Mouse (Mus musculus) myocyte (in vitro differentiated cells): ENCODE results near the gene Pet117. TPM values are rescaled to one million over a fixed set of nuclear protein-coding genes. Genes with fewer than 3 reads are reported as not detected.

ENCODE experiments used
- H3K27me3 ChIP-seq: one replicate; pipeline ENCODE4 v1.6.1; 2011; ENCODE audit not compliant: control insufficient read depth, insufficient read depth, insufficient read length
- H3K36me3 ChIP-seq: one replicate; pipeline ENCODE4 v1.6.1; 2011; ENCODE audit not compliant: control insufficient read depth, insufficient read depth
- H3K4me2 ChIP-seq: one replicate; pipeline ENCODE4 v1.6.1; 2011; ENCODE audit warnings: low read depth, control low read depth
- H3K4me3 ChIP-seq: one replicate; pipeline ENCODE4 v1.5.1; 2011; ENCODE audit warnings: mild to moderate bottlenecking, control low read depth, moderate library complexity
- H3K79me2 ChIP-seq: one replicate; pipeline ENCODE4 v1.6.1; 2011; ENCODE audit not compliant: control insufficient read depth, insufficient read depth
- H3ac ChIP-seq: one replicate; pipeline ENCODE4 v1.6.1; 2011; ENCODE audit not compliant: control insufficient read depth, insufficient read length
- CEBPB ChIP-seq: IDR thresholded peaks from 2 replicates; pipeline ENCODE4 v1.6.1; 2011; ENCODE audit warnings: mild to moderate bottlenecking, moderate library complexity; ENCODE audit not compliant: poor library complexity, insufficient read depth, severe bottlenecking
- E2F4 ChIP-seq: IDR thresholded peaks from one replicate; pipeline ENCODE4 v1.6.1; 2011; ENCODE audit warnings: mild to moderate bottlenecking, control low read depth, moderate library complexity; ENCODE audit not compliant: insufficient read depth
- MAX ChIP-seq: IDR thresholded peaks from one replicate; pipeline ENCODE4 v1.6.1; 2011; ENCODE audit warnings: low read depth, mild to moderate bottlenecking, control low read depth
- MYOD1 ChIP-seq, 3 experiments: IDR thresholded peaks; one replicate each; pipeline ENCODE4 v1.6.1; 2011; ENCODE audit warnings: control low read depth in 2 of 3, low read depth in 2 of 3, mild to moderate bottlenecking in 2 of 3, moderate library complexity in 1 of 3; ENCODE audit not compliant: insufficient read length in 2 of 3, control insufficient read depth in 1 of 3
- MYOG ChIP-seq, 3 experiments: IDR thresholded peaks; one replicate each; pipeline ENCODE4 v1.6.1; 2011; ENCODE audit warnings: control low read depth in 2 of 3, low read depth in 2 of 3, mild to moderate bottlenecking in 2 of 3; ENCODE audit not compliant: insufficient read length in 2 of 3, control insufficient read depth in 1 of 3, insufficient read depth in 1 of 3
- POLR2A ChIP-seq: IDR thresholded peaks from one replicate; pipeline ENCODE4 v1.6.1; 2011; ENCODE audit warnings: low read depth, mild to moderate bottlenecking, control low read depth, moderate library complexity; ENCODE audit not compliant: insufficient read length
- POLR2AphosphoS2 ChIP-seq: IDR thresholded peaks from one replicate; pipeline ENCODE4 v1.6.1; 2011; ENCODE audit warnings: low read depth, control low read depth; ENCODE audit not compliant: insufficient read length
- REST ChIP-seq: IDR thresholded peaks from one replicate; pipeline ENCODE4 v1.6.1; 2011; ENCODE audit warnings: mild to moderate bottlenecking, control low read depth, moderate library complexity; ENCODE audit not compliant: insufficient read depth, insufficient read length
- SRF ChIP-seq: IDR thresholded peaks from one replicate; pipeline ENCODE4 v1.6.1; 2011; ENCODE audit warnings: low read depth; ENCODE audit not compliant: control insufficient read depth, insufficient read length
- TCF12 ChIP-seq: IDR thresholded peaks from one replicate; pipeline ENCODE4 v1.6.1; 2011; ENCODE audit warnings: mild to moderate bottlenecking, control low read depth; ENCODE audit not compliant: poor library complexity, insufficient read depth, severe bottlenecking
- TCF3 ChIP-seq: IDR thresholded peaks from one replicate; pipeline ENCODE4 v1.6.1; 2011; ENCODE audit warnings: low read depth, control low read depth; ENCODE audit not compliant: insufficient read length
- USF1 ChIP-seq: IDR thresholded peaks from one replicate; pipeline ENCODE4 v1.6.1; 2011; ENCODE audit warnings: low read depth, mild to moderate bottlenecking, control low read depth, moderate library complexity
- polyA plus RNA-seq: library from polyadenylated mRNA; unstranded; fragments of >200 nt; fragmentation: generic; extraction: Trizol; gene quantifications from one replicate; pipeline ENCODE4 v1.2.1, GENCODE M21; 2012; ENCODE audit warnings: missing spikeins

Gene Pet117
- polyA plus RNA-seq, 1 experiment: 3.1 TPM

DNA sequence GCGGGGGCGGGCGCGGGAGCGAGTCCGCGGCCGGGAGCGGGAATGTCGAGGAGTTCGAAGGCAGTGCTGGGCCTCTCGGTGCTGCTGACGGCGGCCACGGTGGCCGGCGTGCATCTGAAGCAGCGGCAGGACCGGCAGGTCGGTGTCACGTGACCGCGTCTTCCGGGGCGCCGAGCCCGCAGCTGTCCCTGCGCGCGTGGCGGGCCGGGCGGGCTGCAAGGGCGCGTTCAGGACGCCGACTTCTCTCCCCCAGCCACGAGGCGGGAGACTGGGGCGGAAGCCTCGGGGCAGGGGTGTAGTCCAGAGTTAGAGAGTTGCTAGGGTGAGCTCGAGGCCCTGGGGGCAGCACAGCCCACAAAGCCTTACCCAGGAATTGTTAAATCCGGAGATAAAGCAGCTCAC lies 225 bp downstream of the Pet117 start:
- peak overlapping the region; percentile 33 for H3ac ChIP-seq
- TF ChIP-seq SRF (no peak), REST (no peak), MAX (no peak), TCF12 (no peak), MYOD1 (IDR thresholded peaks at IDR 0.05; ENCODE audit: control insufficient read depth in 1 of 3, insufficient read length in 2 of 3, low read depth in 2 of 3) (peak in 2 of 3 experiments; percentile 93 to 94), MYOG (IDR thresholded peaks at IDR 0.05; ENCODE audit: control insufficient read depth in 1 of 3, insufficient read depth in 1 of 3, insufficient read length in 2 of 3, low read depth in 2 of 3) (peak; percentile 43 to 95 (median 91)), POLR2AphosphoS2 (peak; percentile 63), TCF3 (peak; percentile 50), E2F4 (no peak), USF1 (peak; percentile 66), POLR2A (peak; percentile 77), CEBPB (no peak)
- no peaks in the 10 kb centered on the region for H3K27me3 ChIP-seq
- peaks cover 26% of the 10 kb centered on the region for H3K79me2 ChIP-seq
- H3K36me3 ChIP-seq: peaks cover 2% of the 10 kb centered on the region
- peak overlapping the region; percentile 76 for H3K4me2 ChIP-seq
- H3K4me3 ChIP-seq: peak overlapping the region; percentile 83

DNA sequence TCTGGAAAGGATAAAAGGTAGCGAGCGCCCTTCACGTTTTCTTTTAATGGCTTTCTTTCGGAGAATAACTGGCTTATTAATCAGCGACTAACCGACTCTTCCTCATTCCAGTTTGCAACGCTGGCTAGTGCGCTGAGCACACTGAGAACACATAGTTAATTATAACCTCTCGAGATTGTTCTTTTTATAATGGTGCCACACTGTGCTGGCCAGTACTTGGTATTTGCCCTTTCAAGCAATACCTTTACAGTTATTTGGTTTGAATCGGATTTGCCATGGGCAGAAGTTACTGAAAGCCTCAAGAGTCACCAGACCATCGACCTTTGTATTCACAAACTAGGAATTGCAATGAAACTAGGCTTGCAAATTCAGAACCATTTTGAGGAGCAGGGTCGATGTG lies 715 bp downstream of the Pet117 start:
- Histone ChIP-seq H3K4me2 (peak overlapping the region; percentile 76), H3K36me3 (peaks cover 6% of the 10 kb centered on the region), H3K4me3 (peak overlapping the region; percentile 83), H3ac (peak overlapping the region; percentile 33), H3K79me2 (peaks cover 26% of the 10 kb centered on the region), H3K27me3 (no peaks in the 10 kb centered on the region)
- TF ChIP-seq POLR2AphosphoS2: no peak
- no peak for TF ChIP-seq POLR2A

DNA sequence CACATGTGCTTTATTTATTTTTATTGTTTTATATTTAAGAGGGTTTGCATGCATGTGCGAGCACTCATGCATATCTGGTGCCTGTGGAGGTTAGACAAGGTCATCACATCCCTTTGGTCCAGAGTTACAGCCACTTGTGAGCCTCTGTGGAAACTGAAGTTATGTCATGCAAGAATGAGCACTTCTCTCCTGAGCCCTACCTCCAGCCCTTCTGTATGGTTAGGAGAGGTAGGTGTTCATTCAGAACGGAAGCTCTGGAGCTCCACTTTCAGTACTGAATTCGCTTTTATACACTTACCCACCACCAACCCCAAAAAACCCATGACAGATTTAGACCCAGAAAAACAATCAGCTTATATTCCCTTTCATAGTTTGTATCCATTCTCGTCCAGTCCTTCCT lies 2.8 kb downstream of the Pet117 start:
- H3K27me3 ChIP-seq: no peaks in the 10 kb centered on the region
- no peak overlapping the region for H3K4me3 ChIP-seq
- TF ChIP-seq SRF: no peak
- no peak for TF ChIP-seq TCF12
- no peak for TF ChIP-seq REST
- no peak for TF ChIP-seq CEBPB
- no peak for TF ChIP-seq MYOG (IDR thresholded peaks at IDR 0.05; ENCODE audit: control insufficient read depth in 1 of 3, insufficient read depth in 1 of 3, insufficient read length in 2 of 3, low read depth in 2 of 3)
- no peak for TF ChIP-seq POLR2AphosphoS2
- TF ChIP-seq USF1: no peak
- no peak for TF ChIP-seq MYOD1 (IDR thresholded peaks at IDR 0.05; ENCODE audit: control insufficient read depth in 1 of 3, insufficient read length in 2 of 3, low read depth in 2 of 3)
- no peak for TF ChIP-seq POLR2A
- no peak for TF ChIP-seq TCF3
- no peak for TF ChIP-seq MAX
- TF ChIP-seq E2F4: no peak
- no peak overlapping the region for H3ac ChIP-seq
- H3K36me3 ChIP-seq: peaks cover 9% of the 10 kb centered on the region
- H3K4me2 ChIP-seq: no peak overlapping the region
- H3K79me2 ChIP-seq: peaks cover 26% of the 10 kb centered on the region

DNA sequence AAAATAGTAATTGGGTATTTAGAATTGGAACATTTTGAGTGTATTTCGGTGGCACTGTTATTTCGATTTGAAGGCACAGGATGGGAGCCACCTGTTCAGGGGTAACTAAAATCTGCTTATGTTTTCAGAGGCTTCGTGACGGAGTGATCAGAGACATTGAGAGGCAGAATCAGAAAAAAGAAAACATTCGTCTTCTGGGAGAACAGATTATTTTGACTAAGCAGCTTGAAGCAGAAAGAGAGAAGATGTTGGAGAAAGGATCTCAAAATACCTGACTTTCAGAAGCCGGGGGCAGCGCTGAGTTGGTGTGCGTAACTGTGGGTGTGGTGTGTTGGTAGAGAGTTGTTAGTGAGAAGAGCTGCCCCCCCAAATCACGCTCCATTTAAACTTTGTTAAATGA lies 4.3 kb downstream of the Pet117 start:
- H3K36me3 ChIP-seq: peaks cover 19% of the 10 kb centered on the region
- H3K4me2 ChIP-seq: no peak overlapping the region
- TF ChIP-seq CEBPB: no peak
- no peak for TF ChIP-seq TCF3
- no peak for TF ChIP-seq USF1
- TF ChIP-seq REST: no peak
- TF ChIP-seq TCF12: no peak
- no peak for TF ChIP-seq MYOD1 (IDR thresholded peaks at IDR 0.05; ENCODE audit: control insufficient read depth in 1 of 3, insufficient read length in 2 of 3, low read depth in 2 of 3)
- TF ChIP-seq MYOG (IDR thresholded peaks at IDR 0.05; ENCODE audit: control insufficient read depth in 1 of 3, insufficient read depth in 1 of 3, insufficient read length in 2 of 3, low read depth in 2 of 3): no peak
- TF ChIP-seq MAX: no peak
- no peak for TF ChIP-seq POLR2A
- TF ChIP-seq POLR2AphosphoS2: no peak
- no peak for TF ChIP-seq SRF
- no peak for TF ChIP-seq E2F4

DNA sequence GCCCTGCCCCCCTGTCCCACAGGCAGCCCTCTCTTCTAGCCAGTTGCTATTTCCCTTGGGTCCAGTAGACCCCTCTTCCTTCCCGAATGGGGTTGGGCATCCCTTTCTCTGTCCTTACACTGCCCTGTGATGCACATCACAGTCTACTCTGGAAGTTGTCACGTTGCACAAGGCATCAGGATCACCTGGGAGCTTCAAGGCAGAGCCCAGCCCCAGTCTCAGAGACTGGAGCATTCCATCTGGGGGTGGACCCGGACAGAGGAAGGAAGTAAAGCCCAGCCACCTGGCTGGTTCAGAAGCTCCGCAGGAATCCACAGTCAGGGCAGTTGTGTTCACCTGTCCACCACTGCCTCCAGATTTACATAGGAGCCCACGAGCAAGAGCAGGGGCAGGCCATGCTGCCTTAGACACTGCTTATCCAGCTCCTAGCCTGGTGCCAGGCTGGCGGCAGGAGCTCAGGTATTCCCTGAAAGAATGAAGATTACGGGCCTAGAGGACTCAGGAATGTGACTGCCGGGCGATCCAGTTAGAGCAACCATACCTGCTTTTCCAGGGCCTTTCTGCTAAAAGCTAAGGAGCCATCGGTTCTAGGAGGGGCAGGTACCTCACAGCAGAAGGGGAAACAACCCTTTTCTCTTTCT lies 6.4 kb downstream of the Pet117 start:
- H3K4me2 ChIP-seq: no peak overlapping the region
- no peak overlapping the region for H3ac ChIP-seq
- TF ChIP-seq POLR2AphosphoS2: no peak
- no peak for TF ChIP-seq REST
- TF ChIP-seq E2F4: no peak
- TF ChIP-seq MAX: no peak
- TF ChIP-seq TCF3: no peak
- TF ChIP-seq POLR2A: no peak
- TF ChIP-seq TCF12: no peak
- no peak for TF ChIP-seq SRF
- TF ChIP-seq MYOG (IDR thresholded peaks at IDR 0.05; ENCODE audit: control insufficient read depth in 1 of 3, insufficient read depth in 1 of 3, insufficient read length in 2 of 3, low read depth in 2 of 3): no peak
- TF ChIP-seq USF1: no peak
- no peak for TF ChIP-seq MYOD1 (IDR thresholded peaks at IDR 0.05; ENCODE audit: control insufficient read depth in 1 of 3, insufficient read length in 2 of 3, low read depth in 2 of 3)
- no peak for TF ChIP-seq CEBPB
- H3K27me3 ChIP-seq: no peaks in the 10 kb centered on the region
- H3K4me3 ChIP-seq: no peak overlapping the region
- H3K36me3 ChIP-seq: peaks cover 32% of the 10 kb centered on the region
- peaks cover 15% of the 10 kb centered on the region for H3K79me2 ChIP-seq

More for the DNA sequence above, 4.3 kb downstream of the Pet117 start:
- peaks cover 26% of the 10 kb centered on the region for H3K79me2 ChIP-seq
- no peak overlapping the region for H3ac ChIP-seq
- H3K4me3 ChIP-seq: no peak overlapping the region
- H3K27me3 ChIP-seq: no peaks in the 10 kb centered on the region
